Mouse (Mus musculus) mouse trophoblast stem cell (cell line): ENCODE data around the gene Ano10.

Experiments used
- in situ Hi-C, 2 experiments: fragments of 300-500 bp; cut with MseI, MboI; formaldehyde crosslinking; loops; 2 replicates in 1 of 2; 3 replicates in 1 of 2; pipeline ENCODE4 v1.15.1; 2025

Gene Ano10

DNA sequence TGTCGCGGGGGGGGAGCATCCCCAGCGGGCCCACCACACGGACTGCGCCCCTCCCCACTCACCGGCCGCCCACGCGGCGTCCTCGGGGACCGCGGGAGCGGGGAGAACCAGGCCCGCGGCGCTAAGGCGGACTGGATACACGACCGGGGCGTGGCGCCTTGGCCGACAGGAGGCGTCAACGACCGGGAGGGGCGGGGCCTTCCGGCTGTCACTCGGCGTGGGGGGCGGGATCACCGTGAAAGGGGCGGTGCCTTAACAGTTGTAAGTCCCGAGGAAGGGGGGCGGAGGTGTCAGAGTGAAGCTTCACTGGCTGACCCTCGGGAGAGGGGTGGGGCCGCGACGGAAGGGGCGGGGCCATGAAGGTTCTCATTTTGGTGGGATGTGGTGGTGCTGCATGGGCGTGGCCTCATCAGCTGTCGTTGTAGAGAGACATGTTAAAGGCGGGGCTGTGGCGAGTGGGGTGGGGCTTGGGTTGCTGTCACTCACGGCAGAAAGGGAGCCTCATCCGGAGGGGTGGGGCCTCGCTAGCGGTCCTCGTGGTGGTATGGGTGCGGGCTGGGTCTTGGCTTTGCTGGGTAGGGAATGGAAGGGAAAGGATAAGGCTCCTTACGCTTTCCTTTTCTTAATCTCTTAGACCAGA, at the start of gene Ano10:
Gene Ano10, minus strand, starts transcription at position 182 of the 640 bp plus-strand sequence.
- in situ Hi-C loops = no loop called here

DNA sequence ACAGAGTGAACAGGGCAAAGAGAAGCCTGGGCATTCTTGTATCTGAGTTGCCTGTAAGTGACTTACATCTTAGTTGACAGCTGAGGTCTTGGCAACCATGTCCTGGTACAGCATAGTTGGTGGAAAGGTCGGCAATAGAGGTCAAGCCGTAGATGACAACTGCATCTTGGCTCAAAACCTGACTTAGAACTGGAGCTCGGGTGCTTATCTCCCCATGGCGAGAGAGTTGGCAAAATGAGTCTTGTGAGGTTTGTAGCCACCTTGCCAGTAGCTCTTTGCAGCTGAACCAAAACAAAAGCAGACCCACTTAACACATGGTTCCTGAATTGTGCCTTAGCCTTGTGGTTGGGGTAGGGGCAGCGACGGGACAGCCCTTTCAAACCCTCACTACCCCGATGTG, 49.2 kb upstream of the Ano10 start:
- in situ Hi-C loops = no loop called here

DNA sequence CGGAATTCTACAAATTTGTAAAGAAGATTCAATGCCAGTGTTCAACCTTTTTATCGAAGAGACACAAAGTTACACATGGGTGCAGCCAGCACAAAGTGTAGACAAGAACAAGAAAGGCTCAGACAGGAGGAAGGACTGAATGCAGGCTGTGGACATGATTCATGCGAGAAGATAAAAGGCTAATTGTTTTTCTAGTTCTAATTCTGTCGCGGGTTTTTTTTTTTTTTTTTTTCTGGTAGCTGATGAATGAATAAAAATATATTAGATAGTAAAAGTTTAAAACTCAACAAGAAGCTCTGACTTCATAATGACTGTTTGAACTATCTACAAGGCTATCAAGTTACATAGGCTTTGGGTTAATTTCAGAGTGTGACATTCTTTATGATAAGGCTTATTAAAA, 45.7 kb upstream of the Ano10 start:
- in situ Hi-C loops = no loop called here

DNA sequence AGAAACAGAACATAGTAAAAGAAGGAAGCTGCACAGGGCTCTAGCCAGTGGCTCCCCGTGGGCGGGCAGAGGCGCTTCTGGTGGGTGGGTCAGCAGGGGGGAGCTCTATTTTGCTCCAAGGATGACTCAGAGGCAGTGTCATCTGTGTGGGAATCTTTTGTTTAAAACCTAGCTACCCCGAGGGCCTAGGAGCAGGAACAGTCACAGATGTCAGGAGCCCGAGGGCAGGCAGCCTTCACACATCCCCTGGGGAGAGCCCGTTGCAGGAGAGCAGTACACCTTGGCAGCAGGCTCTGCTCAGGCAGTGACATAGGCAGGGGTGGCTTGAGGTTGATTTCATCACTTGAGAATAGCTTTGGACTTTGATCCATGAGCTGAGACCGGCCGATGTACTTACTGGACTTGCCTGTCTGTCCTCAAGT, 43.3 kb upstream of the Ano10 start:
- in situ Hi-C loops = no loop called here

DNA sequence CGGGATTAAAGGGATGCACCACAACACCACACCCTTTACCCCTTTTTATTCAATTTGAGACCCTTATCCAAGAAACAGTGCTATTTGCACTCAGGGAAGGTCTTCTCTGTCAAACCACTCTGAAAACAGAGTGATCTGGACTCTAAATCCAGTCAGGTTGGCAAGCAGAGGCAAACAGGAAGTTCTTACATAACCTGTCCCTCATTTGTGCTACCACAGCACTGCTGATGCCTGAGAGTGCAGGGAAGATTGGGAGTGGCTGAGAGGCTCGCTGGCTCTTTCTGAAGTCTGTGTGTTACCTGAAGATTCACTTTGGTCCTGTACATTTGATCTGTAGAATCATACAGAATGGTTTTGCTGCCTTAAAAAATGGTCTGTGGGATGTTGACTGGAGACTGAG, 42.5 kb upstream of the Ano10 start:
- in situ Hi-C loops = no loop called here

DNA sequence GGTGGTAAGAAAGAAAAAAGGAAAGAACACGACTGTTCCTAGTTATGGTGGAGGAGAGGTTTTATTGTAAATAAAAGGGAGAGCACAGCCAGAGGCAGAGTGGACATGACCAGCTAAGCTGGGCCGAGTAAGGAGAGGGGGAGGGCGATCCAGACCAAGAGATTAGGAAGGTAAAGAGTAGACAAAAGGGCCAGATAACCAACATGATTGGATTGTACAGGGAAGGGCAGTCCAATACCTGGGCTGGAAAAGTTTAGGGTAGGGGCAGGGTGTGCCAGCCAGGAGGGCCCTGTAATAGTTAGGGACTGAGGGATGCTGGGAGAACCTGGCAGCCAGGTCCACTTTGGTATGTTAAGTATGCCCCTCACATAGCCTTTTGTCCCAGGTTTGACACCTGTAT, 34.0 kb upstream of the Ano10 start:
- in situ Hi-C loops = no loop called here

DNA sequence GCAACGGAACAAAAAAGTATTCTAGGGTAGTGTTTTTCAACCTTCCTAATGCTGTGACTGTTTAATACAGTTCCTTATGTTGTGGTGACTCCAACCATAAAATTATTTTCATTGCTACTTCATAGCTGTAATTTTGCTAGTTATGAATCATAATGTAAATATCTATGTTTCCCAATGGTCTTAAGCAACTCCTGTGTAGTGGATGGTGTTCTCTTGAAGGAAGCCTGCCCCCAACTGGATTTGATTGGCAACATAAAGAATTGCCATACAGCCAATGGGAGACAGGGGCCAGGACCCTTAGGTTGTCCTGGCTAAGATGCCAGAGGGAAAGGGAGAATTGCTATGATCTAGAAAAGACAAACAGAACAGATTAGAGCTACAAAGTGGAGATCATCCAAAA, 31.8 kb upstream of the Ano10 start:
- in situ Hi-C loops = no loop called here

DNA sequence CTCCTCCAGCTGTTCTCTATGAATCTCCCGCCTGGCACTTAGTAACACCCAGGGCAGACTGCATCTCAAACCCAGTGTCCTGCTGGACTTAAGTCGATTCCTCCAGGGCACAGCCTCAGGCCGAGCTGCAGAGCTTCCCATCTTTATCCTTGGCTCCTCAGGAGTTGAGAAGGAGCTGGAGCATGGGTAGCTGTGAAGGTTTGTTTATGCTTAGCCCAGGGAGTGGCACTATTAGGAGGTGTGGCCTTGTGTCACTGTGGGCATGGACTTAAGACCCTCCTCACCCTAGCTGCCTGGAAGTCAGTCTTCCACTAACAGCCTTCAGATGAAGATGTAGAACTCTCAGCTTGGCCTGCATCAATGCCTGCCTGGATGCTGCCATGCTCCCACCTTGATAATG, 28.1 kb upstream of the Ano10 start:
- in situ Hi-C loops = no loop called here

DNA sequence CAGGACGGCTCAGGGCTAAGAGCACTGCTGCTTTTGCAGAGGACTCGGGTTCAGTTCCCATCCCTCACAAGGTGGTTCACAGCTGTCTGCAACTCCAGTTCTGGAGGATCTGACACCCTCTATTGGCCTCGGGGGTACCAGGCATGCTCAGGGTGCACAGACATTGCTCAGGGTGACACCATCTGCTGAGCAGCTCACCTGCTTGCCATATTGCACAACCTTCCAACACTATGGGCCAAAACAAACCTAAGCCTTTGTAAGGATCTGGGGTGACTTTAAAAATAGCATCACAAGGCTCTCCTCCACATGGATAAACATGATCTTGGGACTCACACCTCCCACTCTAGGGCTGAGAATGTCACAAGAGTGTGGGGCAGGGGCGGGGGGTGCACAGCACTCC, 26.4 kb upstream of the Ano10 start:
- in situ Hi-C loops = no loop called here

DNA sequence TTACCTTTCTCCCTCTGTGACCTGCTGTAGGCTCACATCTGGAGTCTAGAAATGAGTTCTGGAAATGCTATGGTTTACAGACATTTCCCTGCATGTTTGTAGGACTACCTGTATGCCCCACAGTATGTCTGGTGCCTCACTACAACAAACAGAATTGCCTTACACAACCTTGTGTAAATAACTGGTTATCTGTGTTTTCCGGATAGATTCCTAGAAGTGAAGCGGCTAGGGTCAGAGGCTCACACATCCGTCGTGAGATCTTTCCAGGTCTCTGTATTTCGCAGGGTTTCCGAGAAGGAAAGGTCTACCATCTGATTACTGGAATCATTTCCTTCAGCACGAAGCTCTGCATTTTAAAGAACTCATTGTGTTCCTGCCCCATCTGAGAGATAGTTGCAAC, 22.3 kb upstream of the Ano10 start:
- in situ Hi-C loops = no loop called here

DNA sequence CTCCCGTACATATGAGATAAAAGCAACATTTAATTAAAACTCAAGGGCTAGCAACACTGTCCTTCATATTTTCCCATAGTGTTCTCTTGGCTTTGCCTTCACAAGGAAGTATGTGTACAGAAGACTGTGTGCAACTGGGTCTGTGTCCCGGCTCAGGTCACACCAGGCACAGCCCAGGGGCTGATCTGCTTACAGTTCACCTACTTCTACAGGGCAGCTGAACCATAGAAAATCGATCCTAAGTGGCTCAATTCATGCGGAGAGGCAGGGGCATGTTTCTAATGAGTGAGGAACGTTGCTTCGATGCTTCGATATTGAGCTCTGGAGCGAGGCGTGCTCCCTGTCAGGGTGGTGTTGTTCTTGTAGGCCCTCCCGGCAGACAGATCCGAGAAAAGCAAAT, 21.3 kb upstream of the Ano10 start:
- in situ Hi-C loops = no loop called here

DNA sequence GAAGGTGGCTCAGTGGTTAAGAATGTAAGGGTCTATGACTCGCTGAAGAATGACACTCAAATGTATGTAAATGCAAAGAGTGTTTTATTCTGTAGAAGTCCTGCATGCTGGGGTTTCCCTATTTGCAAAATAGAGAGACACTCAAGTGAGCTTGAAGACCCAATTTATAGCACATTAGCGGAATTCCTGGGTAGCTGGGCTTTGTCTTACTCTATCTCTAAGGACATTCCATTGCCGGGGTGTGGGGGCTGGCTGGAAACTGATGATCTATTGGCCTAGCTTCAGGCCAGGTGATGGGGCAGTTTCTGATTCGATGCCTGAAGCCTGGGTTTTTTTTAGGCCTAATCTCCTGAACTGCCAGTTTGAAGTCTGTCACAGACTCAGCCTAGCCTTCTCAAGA, 20.7 kb upstream of the Ano10 start:
- in situ Hi-C loops = loop anchor here (5.0 kb wide), 1 partner anchor 68 kb away; no protein-coding TSS in a partner anchor

DNA sequence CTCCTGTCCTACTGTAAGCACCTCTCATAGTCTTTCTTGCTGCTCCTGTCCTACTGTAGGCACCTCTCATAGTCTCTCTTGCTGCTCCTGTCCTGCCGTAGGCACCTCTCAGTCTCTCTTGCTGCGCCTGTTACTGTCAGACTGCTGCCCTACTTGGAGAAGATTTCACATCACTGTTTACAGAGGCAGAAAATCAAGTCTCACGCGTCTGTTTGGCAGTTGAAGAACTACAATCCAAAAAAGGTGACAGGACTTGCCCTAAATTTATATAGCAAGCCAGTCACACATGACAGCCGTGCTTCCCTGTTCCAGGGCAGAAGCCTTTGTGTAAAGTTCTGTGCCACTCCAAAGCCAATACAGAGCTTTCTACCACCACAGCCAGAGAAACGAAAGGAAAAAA, 20.2 kb upstream of the Ano10 start:
- in situ Hi-C loops = loop anchor here (5.0 kb wide), 1 partner anchor 67 kb away; no protein-coding TSS in a partner anchor

DNA sequence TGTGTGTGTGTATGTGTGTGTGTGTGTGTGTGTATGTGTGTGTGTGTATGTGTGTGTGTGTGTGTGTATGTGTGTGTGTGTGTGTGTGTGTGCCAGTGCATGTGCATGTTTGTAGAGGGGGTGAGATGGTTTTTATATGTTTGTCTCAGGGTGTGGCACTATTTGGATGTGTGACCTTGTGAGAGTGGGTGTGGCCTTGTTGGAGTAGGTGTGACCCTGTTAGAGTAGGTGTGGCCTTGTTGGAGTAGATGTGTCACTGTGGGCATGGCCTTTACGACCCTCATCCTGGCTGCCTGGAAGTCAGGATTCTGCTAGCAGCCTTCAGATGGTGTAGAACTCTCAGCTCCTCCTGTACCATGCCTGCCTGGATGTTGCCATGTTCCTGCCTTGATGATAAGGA, 18.9 kb upstream of the Ano10 start:
- in situ Hi-C loops = loop anchor here (5.0 kb wide), 1 partner anchor 66 kb away; no protein-coding TSS in a partner anchor

DNA sequence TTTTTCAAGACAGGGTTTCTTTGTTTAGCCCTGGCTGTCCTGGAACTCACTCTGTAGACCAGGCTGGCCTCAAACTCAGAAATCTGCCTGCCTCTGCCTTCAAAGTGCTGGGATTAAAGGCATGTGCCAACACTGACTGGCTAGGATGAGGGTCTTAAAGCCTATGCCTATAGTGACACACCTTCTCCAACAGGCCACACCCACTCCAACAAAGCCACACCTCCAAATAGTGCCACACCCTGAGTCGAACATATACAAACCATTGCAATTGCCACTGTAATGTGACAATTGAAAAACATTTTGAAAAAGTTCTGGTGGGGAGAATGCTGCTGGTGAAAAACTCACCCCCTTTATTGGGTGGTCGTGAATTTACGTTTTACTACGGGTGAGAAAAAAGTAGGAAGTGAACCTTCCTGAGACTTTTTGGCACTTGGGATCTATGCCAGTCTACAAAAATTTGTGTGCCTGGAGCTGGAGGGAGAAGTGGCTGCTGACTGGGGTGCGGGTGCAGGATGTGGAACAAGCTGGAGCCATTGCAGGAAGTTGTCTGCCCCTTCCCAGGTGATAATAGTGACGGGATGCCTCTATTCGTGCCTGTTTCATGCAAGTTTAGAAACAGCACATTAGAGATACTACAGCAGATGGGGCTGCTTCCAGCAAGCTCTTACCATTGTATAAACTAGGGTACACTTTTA, 18.2 kb upstream of the Ano10 start:
- in situ Hi-C loops = loop anchor here (5.0 kb wide), 1 partner anchor 65 kb away; no protein-coding TSS in a partner anchor

DNA sequence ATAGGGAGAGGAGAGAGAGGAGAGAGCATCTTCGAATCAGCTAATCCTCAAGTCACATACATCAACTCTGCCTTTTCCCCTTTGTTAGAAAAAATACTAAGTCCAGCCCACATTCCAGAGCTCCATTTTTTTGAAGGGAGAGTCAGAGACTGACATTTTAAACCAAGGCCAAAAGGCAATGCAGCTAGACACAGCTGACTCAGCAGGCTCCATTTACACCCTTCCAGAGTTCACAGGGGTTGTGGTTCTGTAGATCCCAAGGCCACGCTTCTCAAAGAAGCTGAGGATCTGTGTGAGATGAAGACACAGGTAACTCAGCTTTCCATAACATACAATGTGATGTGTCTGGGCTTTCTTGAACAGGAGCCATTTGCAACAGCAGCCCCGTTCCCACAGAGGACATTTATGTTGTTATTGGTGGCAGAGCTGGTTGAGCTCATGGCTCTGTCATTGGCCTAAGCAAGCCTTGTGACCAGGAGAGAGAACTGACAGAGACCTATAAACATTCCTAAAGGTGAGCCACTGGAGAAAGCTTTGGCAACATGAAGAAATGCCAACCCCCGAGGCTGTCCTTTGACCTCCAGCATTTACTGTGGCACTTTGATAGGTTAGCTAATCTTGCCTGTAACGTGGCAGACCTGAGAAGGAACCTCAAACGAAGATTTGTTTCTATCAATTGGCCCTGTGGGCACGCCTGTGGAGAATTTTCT, 17.0 kb upstream of the Ano10 start:
- in situ Hi-C loops = loop anchor here (5.0 kb wide), 1 partner anchor 64 kb away; no protein-coding TSS in a partner anchor

DNA sequence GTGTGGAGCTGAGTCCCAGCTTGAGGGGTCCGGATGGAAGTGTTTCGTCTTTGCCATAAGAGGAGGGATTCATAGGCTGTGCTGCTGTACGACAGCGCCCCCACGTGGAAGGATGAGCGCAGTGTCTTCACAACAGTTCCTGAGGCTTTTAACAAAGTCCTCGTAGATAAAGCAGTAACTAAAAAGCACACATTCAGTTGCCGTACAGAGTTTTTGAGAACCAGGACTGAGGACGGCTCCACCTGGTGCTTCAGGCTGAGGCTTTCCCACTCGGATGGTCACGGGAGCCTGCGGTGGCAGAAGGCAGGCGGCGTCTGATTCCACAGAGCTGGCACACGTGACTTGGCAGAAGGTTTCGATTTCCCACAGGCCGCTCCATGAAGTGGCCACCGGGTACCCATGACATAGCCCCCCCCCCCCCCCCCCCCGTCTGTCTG, 16.4 kb upstream of the Ano10 start:
- in situ Hi-C loops = loop anchor here (5.0 kb wide), 1 partner anchor 63 kb away; no protein-coding TSS in a partner anchor

DNA sequence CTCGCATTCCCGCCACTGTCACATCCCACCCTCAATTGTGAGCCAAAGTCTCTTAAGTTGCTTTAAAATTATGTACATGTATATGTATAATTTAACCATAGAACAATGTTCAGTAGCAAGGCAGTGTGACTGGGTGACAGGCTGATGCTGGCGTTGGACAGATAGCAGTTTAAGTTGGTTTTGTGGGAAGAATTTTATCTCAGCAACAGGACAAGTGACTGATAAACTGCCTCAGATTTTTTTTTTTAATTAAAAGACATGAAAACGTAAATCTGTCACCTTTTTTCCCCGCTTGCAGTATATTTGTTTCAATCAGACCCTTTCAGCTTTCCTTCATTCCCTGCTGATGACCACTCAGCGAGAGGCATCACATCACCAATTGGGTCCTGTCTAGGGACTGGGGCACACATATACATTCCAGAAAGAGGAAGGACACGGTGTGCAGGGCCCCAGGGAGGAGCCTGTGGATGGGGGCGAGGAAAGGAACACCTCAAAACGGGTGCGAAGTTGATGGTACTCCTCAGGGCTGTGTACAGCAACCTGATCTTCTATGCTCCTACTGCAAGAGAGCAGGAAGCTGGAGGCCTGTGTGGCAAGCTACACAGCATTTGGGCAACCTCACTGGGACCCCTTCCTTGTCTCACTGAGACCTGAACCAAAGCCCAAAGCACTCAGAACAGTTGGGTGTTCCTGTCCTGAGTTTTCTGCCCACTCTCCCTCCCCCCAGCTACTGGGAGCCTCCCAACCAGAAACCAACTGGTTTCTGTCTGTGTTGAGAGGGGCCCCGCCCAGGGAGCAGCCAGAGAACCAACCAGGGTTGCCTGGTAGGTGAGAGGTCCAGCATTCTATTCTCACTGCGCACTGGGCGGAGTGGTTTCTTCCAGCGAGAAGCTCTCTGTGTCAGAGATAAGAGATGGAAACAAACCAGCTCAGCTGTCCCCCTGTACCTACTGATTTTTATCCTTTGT, 15.1 kb upstream of the Ano10 start:
- in situ Hi-C loops = no loop called here

DNA sequence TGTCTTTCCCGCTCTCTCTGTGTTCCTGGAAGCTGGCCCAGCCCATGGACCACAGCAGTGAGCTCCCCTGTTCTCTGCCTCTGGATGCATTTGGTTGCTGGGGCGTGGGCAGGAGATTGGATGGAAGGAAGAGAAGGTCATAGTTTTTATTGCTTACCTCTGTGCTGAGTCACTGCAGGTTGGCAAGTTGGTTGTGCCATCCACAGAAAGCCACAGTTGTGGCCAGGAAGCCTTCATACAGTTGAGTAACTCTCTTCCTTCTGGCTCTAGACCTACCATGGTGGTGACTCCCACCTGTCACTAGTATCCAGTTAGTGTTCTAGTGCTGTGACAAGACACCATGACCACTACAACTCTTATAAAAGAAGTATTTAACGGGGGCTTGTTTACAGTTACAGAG, 11.1 kb upstream of the Ano10 start:
- in situ Hi-C loops = no loop called here

DNA sequence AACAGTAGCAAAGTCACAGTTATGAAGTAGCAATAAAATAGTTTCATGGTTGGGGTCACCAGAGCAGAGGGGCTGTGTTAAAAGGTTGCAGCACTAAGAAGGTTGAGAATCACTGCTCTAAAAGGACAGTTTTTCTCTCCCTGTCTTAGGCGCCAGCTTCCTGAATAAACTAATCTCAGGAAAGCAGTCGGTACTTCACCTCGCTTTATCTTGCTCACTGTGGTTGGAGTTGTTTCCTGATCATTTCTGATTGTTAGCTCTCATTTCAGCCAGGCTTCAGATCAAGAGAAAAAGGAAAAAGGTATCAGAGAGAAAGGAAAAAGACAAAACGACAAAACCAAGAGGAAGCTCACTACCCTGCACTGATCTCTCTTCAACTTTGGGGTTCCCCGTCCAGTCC, 1.9 kb upstream of the Ano10 start:
- in situ Hi-C loops = no loop called here

DNA sequence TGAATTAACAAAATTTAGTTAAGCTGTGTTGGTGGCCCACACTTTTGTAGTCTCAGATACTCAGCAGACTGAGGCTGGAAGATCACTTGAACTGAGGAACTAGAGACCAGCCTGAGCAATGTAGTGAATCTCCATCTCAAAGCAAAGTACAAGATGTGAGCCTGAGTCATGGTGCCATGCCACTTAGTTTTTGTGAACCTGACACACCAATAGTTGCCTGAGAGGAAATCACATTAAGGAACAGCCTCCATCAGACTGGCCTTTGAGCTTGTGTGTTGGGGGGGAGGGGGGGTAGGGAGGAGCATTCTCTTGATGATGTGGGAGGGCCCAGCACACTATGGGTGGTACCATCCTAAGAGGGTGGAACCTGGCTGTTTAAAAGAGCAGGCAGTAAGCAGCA, 1.2 kb upstream of the Ano10 start:
- in situ Hi-C loops = no loop called here
